Mouse (Mus musculus): ENCODE data around the gene Neurog1. TPM values are rescaled to one million over a fixed set of nuclear protein-coding genes. Genes with fewer than 3 reads are reported as not detected.

Neurog1 gene
- polyA plus RNA-seq, 1 experiment from 2014 or later: not detected

DNA sequence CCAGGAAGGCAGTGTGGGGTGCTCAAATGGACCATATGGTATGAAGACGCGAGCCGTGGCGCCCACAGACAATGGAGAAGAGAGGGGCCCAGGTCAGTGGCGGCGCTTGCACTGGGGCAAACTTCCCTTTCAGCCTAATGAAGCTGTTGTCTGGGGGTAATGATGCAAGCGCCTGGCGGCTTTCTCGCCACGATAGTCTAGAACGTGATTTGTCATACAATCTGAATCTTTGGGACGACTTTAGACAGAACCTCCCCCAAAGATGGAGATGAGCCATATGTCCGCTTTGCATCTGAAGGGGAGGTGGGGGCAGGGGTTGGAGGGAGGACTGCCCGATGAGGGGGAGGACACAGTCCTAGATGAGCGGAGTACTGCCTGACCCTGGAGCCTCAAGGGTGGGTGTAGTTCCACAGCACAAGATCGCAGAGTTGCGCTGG lies 8.4 kb upstream of the Neurog1 start:
- Histone ChIP-seq H3K4me3 (ENCODE audit: low read depth, low read length) (no peak overlapping the region), H3K27ac (ENCODE audit: low read length) (no peak overlapping the region), H3K4me2 (ENCODE audit: low read depth, low read length) (no peak overlapping the region), H3K9me3 (replicated peaks; ENCODE audit: control insufficient read depth, low read length) (no peaks in the 10 kb centered on the region), H3K9ac (ENCODE audit: low read depth, low read length) (no peak overlapping the region), H3K36me3 (ENCODE audit: control insufficient read depth, insufficient read depth) (no peaks in the 10 kb centered on the region), H3K27me3 (ENCODE audit: control insufficient read depth, insufficient read depth, low read depth, low read length) (peaks cover 66% of the 10 kb centered on the region), H3K4me1 (ENCODE audit: control insufficient read depth, low read depth, low read length) (no peaks in the 10 kb centered on the region)
- no peak for ATAC-seq (ENCODE audit: low read depth)
- WGBS (ENCODE audit: insufficient replicate concordance): 3% methylated on average over 17 of the region's 17 CpGs

DNA sequence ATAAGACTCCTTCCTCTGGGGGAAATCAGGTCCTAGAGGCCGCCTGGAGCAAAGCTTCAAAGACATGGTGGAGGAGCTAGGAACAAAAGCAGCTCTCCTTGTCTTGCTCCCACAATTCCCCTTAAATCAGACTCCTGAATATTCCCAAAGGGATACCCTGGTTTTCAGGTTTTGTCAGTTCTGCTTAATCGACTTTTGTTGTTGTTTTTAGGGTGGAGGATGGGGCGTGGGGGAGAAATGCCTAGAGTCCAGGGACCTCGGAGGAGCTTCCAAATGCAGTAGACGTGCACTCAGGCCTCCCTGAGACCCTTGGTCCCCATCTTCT lies 7.9 kb upstream of the Neurog1 start:
- no peaks in the 10 kb centered on the region for H3K4me1 ChIP-seq (ENCODE audit: control insufficient read depth, low read depth, low read length)
- H3K27ac ChIP-seq (ENCODE audit: low read length): no peak overlapping the region
- no peak overlapping the region for H3K4me2 ChIP-seq (ENCODE audit: low read depth, low read length)
- no peak for ATAC-seq (ENCODE audit: low read depth)
- no peak overlapping the region for H3K9ac ChIP-seq (ENCODE audit: low read depth, low read length)
- H3K27me3 ChIP-seq (ENCODE audit: control insufficient read depth, insufficient read depth, low read depth, low read length): peaks cover 71% of the 10 kb centered on the region
- WGBS (ENCODE audit: insufficient replicate concordance): 0% methylated on average over 5 of the region's 5 CpGs
- no peak overlapping the region for H3K4me3 ChIP-seq (ENCODE audit: low read depth, low read length)
- H3K9me3 ChIP-seq (replicated peaks; ENCODE audit: control insufficient read depth, low read length): no peaks in the 10 kb centered on the region
- no peaks in the 10 kb centered on the region for H3K36me3 ChIP-seq (ENCODE audit: control insufficient read depth, insufficient read depth)

DNA sequence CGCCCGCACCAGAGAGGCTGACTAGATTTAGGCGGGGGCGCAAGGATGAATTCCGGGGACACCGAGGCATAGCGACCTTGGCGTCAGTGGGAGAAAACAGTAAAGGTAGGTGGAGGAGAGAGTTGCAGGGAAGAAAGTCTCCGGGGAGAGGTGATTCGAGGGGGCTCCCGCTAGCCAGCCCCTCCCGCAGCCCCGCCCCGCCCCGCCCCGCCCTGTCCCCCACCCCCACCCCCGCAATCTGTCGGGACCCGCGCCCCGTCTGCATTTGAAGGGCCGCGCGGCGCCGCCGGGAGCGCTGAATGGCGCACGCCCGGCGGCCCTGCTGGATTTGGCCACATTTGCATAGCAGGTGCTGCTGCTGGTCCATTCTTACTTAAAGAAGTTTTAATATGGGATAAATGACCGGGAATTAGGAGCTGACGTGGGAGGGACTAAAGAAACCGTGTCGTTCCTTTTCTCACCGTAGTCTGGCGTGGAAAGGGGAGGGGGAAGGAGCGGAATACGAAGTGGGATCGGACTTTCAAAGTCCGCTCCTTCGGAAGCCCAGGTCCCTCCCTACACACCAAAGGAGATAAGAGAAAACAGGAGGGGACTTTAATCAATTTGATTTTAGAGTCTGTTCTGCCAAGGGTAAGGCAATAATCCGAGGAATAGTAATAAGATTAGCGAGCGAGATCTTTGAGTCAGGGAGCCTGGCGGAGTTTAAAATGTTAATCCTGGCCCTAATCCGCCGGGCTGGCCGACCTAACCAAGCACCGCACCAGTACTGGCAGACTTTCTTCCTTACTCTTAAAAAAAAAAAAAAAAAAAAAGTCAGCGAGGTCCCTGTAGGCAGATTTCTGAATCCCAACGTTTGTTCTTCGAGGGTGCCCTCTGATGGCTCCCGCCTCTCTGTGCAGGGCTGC lies 7.3 kb upstream of the Neurog1 start:
- peaks cover 71% of the 10 kb centered on the region for H3K27me3 ChIP-seq (ENCODE audit: control insufficient read depth, insufficient read depth, low read depth, low read length)

DNA sequence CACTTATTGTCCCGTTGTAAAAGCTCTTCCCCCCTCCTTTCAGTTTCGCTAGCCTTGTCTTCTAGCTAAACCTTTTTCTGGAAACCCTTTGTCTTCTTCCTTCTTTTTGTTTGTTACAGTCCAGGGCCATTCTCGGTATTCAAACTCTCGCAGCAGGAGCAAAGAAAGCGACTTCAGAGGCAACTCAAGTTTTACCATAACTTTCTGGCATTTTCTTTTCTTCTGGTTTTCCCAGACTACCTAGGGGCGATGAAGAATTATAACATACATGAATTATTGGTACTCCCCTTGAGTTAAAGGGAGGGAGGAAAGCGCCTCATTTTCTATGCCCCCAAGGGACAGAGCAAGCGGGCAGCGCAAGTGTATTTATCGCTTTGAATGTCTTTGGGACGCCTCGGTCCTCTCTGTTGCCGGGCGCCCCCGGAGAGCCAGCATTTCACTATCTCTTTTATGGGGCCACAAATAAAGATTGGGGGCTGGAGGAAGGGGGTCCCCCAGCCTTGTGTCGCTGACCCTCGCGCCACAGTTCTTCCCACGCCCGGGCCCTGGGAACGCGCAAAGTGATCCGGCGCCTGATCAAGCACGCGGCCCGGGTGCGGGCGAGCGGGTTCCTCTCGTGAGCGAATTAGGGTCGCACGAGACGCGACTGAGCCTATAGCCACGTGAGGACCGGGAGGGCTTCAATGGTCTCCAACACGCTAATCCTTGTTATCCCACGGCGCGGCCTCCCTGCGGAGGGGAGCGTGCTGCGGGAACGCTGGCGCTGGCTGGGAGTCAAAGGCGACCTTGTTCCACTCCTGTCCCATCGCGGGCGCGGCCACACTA lies 6.4 kb upstream of the Neurog1 start:
- no peaks in the 10 kb centered on the region for H3K9me3 ChIP-seq (replicated peaks; ENCODE audit: control insufficient read depth, low read length)
- no peak overlapping the region for H3K4me2 ChIP-seq (ENCODE audit: low read depth, low read length)
- no peak overlapping the region for H3K4me3 ChIP-seq (ENCODE audit: low read depth, low read length)
- WGBS (ENCODE audit: insufficient replicate concordance): 2% methylated on average over 52 of the region's 52 CpGs
- peaks cover 78% of the 10 kb centered on the region for H3K27me3 ChIP-seq (ENCODE audit: control insufficient read depth, insufficient read depth, low read depth, low read length)
- no peak overlapping the region for H3K27ac ChIP-seq (ENCODE audit: low read length)
- H3K36me3 ChIP-seq (ENCODE audit: control insufficient read depth, insufficient read depth): no peaks in the 10 kb centered on the region
- no peak overlapping the region for H3K9ac ChIP-seq (ENCODE audit: low read depth, low read length)
- ATAC-seq (ENCODE audit: low read depth): no peak
- H3K4me1 ChIP-seq (ENCODE audit: control insufficient read depth, low read depth, low read length): no peaks in the 10 kb centered on the region

More for the DNA sequence above, 7.3 kb upstream of the Neurog1 start:
- Histone ChIP-seq H3K4me1 (ENCODE audit: control insufficient read depth, low read depth, low read length) (no peaks in the 10 kb centered on the region), H3K9ac (ENCODE audit: low read depth, low read length) (no peak overlapping the region), H3K9me3 (replicated peaks; ENCODE audit: control insufficient read depth, low read length) (no peaks in the 10 kb centered on the region), H3K4me2 (ENCODE audit: low read depth, low read length) (no peak overlapping the region), H3K36me3 (ENCODE audit: control insufficient read depth, insufficient read depth) (no peaks in the 10 kb centered on the region), H3K4me3 (ENCODE audit: low read depth, low read length) (no peak overlapping the region), H3K27ac (ENCODE audit: low read length) (no peak overlapping the region)
- WGBS (ENCODE audit: insufficient replicate concordance): 1% methylated on average over 50 of the region's 55 CpGs
- no peak for ATAC-seq (ENCODE audit: low read depth)

DNA sequence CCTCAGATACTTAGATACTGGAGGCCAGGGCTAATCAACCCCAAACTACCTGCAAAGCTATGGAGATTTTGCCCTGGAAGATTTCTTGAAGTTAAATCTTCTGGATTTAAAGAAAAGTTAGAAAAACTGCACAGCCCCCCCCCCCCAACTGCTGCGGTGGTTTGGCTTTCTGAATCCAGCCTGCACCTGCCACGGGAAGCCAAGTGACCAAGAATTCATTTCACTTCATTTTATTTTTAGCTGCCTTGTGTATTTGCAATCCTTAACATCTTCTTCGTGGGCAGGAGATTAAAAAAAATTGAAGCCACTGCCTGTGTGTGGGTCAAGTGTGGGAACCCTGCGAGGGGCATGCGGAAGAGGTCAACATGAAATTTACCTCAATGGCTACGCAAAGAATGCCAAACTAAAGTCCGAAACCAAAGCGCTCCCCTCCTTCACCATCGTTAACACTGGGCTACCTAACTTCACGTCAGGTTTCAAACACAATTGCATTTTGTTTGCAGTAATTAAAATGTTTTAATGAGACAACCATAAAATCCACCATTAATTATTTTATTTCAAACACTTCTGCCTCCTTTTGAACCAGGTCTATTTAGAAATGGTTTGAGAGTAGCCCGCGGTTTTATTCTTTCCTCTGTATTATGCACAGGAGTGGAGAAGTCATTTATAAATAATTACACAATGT lies 5.6 kb upstream of the Neurog1 start:
- H3K4me3 ChIP-seq (ENCODE audit: low read depth, low read length): no peak overlapping the region
- 8% methylated on average over 12 of the region's 12 CpGs for WGBS (ENCODE audit: insufficient replicate concordance)
- no peak overlapping the region for H3K9ac ChIP-seq (ENCODE audit: low read depth, low read length)
- no peaks in the 10 kb centered on the region for H3K9me3 ChIP-seq (replicated peaks; ENCODE audit: control insufficient read depth, low read length)
- no peaks in the 10 kb centered on the region for H3K4me1 ChIP-seq (ENCODE audit: control insufficient read depth, low read depth, low read length)
- H3K36me3 ChIP-seq (ENCODE audit: control insufficient read depth, insufficient read depth): no peaks in the 10 kb centered on the region
- ATAC-seq (ENCODE audit: low read depth): no peak
- H3K27me3 ChIP-seq (ENCODE audit: control insufficient read depth, insufficient read depth, low read depth, low read length): peaks cover 86% of the 10 kb centered on the region
- no peak overlapping the region for H3K27ac ChIP-seq (ENCODE audit: low read length)
- no peak overlapping the region for H3K4me2 ChIP-seq (ENCODE audit: low read depth, low read length)

DNA sequence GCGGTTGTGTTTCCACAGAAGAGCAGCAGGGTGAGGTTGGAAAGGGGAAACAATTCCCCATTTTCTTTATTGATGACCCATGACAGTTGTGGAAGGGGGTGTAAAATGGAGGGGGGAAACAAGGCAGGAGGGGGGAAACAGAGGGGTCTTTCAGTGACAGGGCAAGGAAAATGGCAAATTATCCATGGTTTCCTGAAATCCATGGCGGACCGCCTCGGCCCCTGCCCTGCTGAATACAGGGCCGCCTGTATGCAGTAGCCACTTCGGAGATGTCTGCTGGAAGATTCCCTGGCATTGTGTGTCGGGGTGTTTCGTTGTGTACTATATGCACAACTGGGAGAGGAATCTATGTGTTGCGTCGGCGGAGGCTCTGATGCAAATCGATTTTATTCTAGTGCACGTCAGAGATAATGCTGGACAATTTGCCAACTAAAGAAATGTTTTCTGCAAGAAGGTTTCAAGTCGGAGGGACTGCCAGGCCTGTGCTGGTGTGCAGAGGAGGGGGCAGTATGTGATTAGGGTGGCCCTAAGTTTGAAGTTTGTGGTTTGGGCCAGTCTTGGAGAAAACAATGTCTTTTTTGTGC lies 4.8 kb upstream of the Neurog1 start:
- peaks cover 87% of the 10 kb centered on the region for H3K27me3 ChIP-seq (ENCODE audit: control insufficient read depth, insufficient read depth, low read depth, low read length)
- no peaks in the 10 kb centered on the region for H3K9me3 ChIP-seq (replicated peaks; ENCODE audit: control insufficient read depth, low read length)
- no peak overlapping the region for H3K4me3 ChIP-seq (ENCODE audit: low read depth, low read length)
- H3K4me1 ChIP-seq (ENCODE audit: control insufficient read depth, low read depth, low read length): no peaks in the 10 kb centered on the region
- H3K36me3 ChIP-seq (ENCODE audit: control insufficient read depth, insufficient read depth): no peaks in the 10 kb centered on the region
- no peak overlapping the region for H3K4me2 ChIP-seq (ENCODE audit: low read depth, low read length)
- 10% methylated on average over 14 of the region's 14 CpGs for WGBS (ENCODE audit: insufficient replicate concordance)
- ATAC-seq (ENCODE audit: low read depth): no peak
- H3K9ac ChIP-seq (ENCODE audit: low read depth, low read length): no peak overlapping the region
- no peak overlapping the region for H3K27ac ChIP-seq (ENCODE audit: low read length)

DNA sequence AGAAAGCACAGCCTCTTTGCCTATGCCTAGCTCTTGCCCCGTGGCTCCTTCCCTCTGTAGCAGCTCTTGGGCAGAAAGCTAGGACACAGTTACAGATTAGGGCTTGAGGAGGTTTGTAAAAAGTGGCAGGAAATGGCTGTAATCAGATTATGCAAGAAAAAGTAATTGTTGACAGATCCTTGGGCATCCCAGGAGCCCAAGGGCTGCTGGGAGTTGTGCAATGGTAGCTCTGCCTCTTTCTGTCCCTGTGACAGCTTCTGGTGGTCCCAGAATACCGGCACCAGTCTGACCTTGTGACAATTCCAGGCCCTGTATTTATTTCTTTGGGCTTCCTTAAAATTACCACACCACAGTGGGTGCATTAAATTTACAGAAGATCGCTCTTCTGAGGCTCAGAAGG lies 1.4 kb upstream of the Neurog1 start:
- H3K9ac ChIP-seq (ENCODE audit: low read depth, low read length): no peak overlapping the region
- ATAC-seq (ENCODE audit: low read depth): no peak
- no peak overlapping the region for H3K4me3 ChIP-seq (ENCODE audit: low read depth, low read length)
- 10% methylated on average over 3 of the region's 3 CpGs for WGBS (ENCODE audit: insufficient replicate concordance)
- no peaks in the 10 kb centered on the region for H3K4me1 ChIP-seq (ENCODE audit: control insufficient read depth, low read depth, low read length)
- H3K4me2 ChIP-seq (ENCODE audit: low read depth, low read length): no peak overlapping the region
- no peaks in the 10 kb centered on the region for H3K9me3 ChIP-seq (replicated peaks; ENCODE audit: control insufficient read depth, low read length)
- H3K27me3 ChIP-seq (ENCODE audit: control insufficient read depth, insufficient read depth, low read depth, low read length): peaks cover 89% of the 10 kb centered on the region
- H3K36me3 ChIP-seq (ENCODE audit: control insufficient read depth, insufficient read depth): no peaks in the 10 kb centered on the region
- no peak overlapping the region for H3K27ac ChIP-seq (ENCODE audit: low read length)

DNA sequence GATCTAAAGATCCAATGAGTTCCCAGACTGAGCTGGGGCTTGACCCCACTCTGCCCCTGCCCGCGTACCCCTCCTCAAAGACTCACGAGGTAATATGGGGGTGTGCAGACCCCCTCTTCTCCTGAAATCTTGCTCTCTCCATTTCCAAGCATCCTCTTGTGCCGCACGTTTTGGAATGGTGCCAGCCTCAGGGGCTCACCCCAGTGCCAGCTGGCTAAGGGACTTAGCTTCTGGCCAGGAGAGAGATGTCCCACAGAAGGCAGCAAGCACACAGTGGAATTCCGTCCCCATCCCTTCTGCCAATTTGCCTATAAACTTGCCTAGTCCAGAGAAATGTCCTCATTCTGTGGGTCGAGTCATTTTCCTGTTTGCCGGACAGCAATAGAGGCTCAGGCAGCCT lies 820 bp upstream of the Neurog1 start:
- H3K27me3 ChIP-seq (ENCODE audit: control insufficient read depth, insufficient read depth, low read depth, low read length): peaks cover 90% of the 10 kb centered on the region

More for the DNA sequence above, 820 bp upstream of the Neurog1 start:
- no peak for ATAC-seq (ENCODE audit: low read depth)
- 12% methylated on average over 8 of the region's 8 CpGs for WGBS (ENCODE audit: insufficient replicate concordance)
- H3K27ac ChIP-seq (ENCODE audit: low read length): no peak overlapping the region
- H3K4me1 ChIP-seq (ENCODE audit: control insufficient read depth, low read depth, low read length): no peaks in the 10 kb centered on the region
- H3K9me3 ChIP-seq (replicated peaks; ENCODE audit: control insufficient read depth, low read length): no peaks in the 10 kb centered on the region
- no peaks in the 10 kb centered on the region for H3K36me3 ChIP-seq (ENCODE audit: control insufficient read depth, insufficient read depth)
- no peak overlapping the region for H3K4me3 ChIP-seq (ENCODE audit: low read depth, low read length)
- H3K9ac ChIP-seq (ENCODE audit: low read depth, low read length): no peak overlapping the region
- H3K4me2 ChIP-seq (ENCODE audit: low read depth, low read length): no peak overlapping the region

Data from liver, embryonic 16.5 days (tissue).